In the genomic region with DNA sequence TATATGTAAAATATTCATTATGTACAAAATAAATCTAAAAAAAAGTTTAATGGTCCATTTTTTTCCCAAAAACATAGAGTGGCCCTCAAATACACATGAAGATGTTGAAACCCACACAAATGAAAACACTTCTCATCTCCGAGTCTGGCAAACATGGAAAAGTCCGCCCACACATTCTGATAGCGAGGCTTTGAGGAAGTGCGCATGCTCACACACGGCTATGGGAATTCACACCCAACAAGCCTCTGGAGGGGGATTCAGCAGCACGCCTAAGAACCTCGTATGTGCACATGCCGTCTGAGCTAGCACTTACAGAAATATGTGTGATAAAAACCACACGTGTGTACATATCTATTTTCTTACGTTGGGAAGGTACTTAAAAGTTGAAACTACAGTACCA, we compare ENCODE assay signal across 19 mouse cellular contexts. TPM values are rescaled to one million over a fixed set of nuclear protein-coding genes. Genes with fewer than 3 reads are reported as not detected.
DNase-seq lines count a peak whose midpoint lies in the region; ATAC-seq lines count a peak whose summit lies in the region.
"Had no signal": no experiment of that assay in that cellular context is flagged by ENCODE, and none has a peak within 500 bp of the region (broad histone marks: within the 10 kb centered on the region; RNA-seq: fewer than 3 reads in every experiment).

No protein-coding gene starts in this region.

- H3K9ac ChIP-seq in heart, embryonic 11.5 days (ENCODE audit: low read depth, low read length), result no peak overlapping the region
- H3K9ac ChIP-seq in forebrain, embryonic 15.5 days (replicated peaks), result no peak overlapping the region
- H3K9ac ChIP-seq: kidney, embryonic 15.5 days; neural tube, embryonic 15.5 days had no signal

- peak; percentile 76 for DNase-seq in heart, adult 11 months
- peak; percentile 78 for DNase-seq in retina, embryonic 14.5 days (ENCODE audit: low spot score)
- no peak for DNase-seq in retina, postnatal 1 day
- peak; percentile 27 for DNase-seq in c-Kit-negative CD71-positive TER-119-positive erythroid progenitor cells, embryonic 14.5 days (ENCODE audit: low read depth, low spot score)
- DNase-seq in right cerebral cortex, postnatal 14 days, result peak; percentile 21
- DNase-seq in kidney, postnatal 4 days, result no peak
- DNase-seq: B cell, adult 2 months; cerebellum, adult 8-10 months; thymus, postnatal 14 days had no signal

- no peak overlapping the region for H3K4me2 ChIP-seq in heart, embryonic 11.5 days
- no peak overlapping the region for H3K4me2 ChIP-seq in forebrain, embryonic 15.5 days (replicated peaks)
- H3K4me2 ChIP-seq: kidney, embryonic 15.5 days; neural tube, embryonic 15.5 days had no signal

- H3K4me1 ChIP-seq in heart, embryonic 11.5 days (ENCODE audit: control insufficient read depth, insufficient read depth, low read length), result no peaks in the 10 kb centered on the region
- no peaks in the 10 kb centered on the region for H3K4me1 ChIP-seq in forebrain, embryonic 15.5 days
- H3K4me1 ChIP-seq: kidney, embryonic 15.5 days; neural tube, embryonic 15.5 days had no signal

- H3K27ac ChIP-seq in heart, embryonic 11.5 days (ENCODE audit: low read depth, low read length), result no peak overlapping the region
- no peak overlapping the region for H3K27ac ChIP-seq in forebrain, embryonic 15.5 days (replicated peaks)
- H3K27ac ChIP-seq: kidney, embryonic 15.5 days; neural tube, embryonic 15.5 days had no signal

- H3K27me3 ChIP-seq in heart, embryonic 11.5 days (ENCODE audit: control insufficient read depth, insufficient read depth, low read length), result no peaks in the 10 kb centered on the region
- H3K27me3 ChIP-seq in forebrain, embryonic 15.5 days, result no peaks in the 10 kb centered on the region
- H3K27me3 ChIP-seq: kidney, embryonic 15.5 days; neural tube, embryonic 15.5 days had no signal

- ATAC-seq in heart, embryonic 11.5 days (replicated peaks; ENCODE audit: insufficient number of reproducible peaks, low FRiP score, low TSS enrichment), result no peak
- ATAC-seq in forebrain, embryonic 15.5 days (replicated peaks), result no peak
- ATAC-seq: activated CD4-positive, CD25-positive, alpha-beta regulatory T cell, adult 4 months; inflammation-experienced regulatory T-cells, adult 6 months had no signal

- WGBS in heart, embryonic 11.5 days (ENCODE audit: insufficient replicate concordance), result 72% methylated on average over 10 of the region's 10 CpGs
- 90% methylated on average over 10 of the region's 10 CpGs for WGBS in forebrain, embryonic 15.5 days

- H3K36me3 ChIP-seq in heart, embryonic 11.5 days (ENCODE audit: control insufficient read depth, insufficient read depth, low read length), result no peaks in the 10 kb centered on the region
- H3K36me3 ChIP-seq in forebrain, embryonic 15.5 days, result no peaks in the 10 kb centered on the region
- H3K36me3 ChIP-seq: G1E; kidney, embryonic 15.5 days; neural tube, embryonic 15.5 days had no signal

- H3K9me3 ChIP-seq in heart, embryonic 11.5 days (replicated peaks; ENCODE audit: control insufficient read depth, low read length), result no peaks in the 10 kb centered on the region
- H3K9me3 ChIP-seq in forebrain, embryonic 15.5 days, result no peaks in the 10 kb centered on the region
- H3K9me3 ChIP-seq: G1E; kidney, embryonic 15.5 days; neural tube, embryonic 15.5 days had no signal

- H3K4me3 ChIP-seq in heart, embryonic 11.5 days (ENCODE audit: low read depth, low read length), result no peak overlapping the region
- no peak overlapping the region for H3K4me3 ChIP-seq in forebrain, embryonic 15.5 days
- H3K4me3 ChIP-seq: kidney, embryonic 15.5 days; neural tube, embryonic 15.5 days had no signal

RNA-seq across cellular contexts. Expression of a gene that starts 18.9 kb away (rescaled TPM):
- 0.10 TPM in 2 replicates for polyA plus RNA-seq in heart, embryonic 11.5 days (2014; fragmentation: Nextera tagmentation; extraction: Ambion mirVana)
- polyA plus RNA-seq in forebrain, embryonic 15.5 days (2015; fragmentation: Nextera tagmentation; extraction: Ambion mirVana), result 0.09 and 0.19 TPM in 2 replicates
- polyA plus RNA-seq: G1E had no signal

RNA-seq across cellular contexts. Expression of a gene that starts 48.6 kb away (rescaled TPM):
- polyA plus RNA-seq in heart, embryonic 11.5 days (2014; fragmentation: Nextera tagmentation; extraction: Ambion mirVana), result 43.7 and 54.9 TPM in 2 replicates
- polyA plus RNA-seq in forebrain, embryonic 15.5 days (2015; fragmentation: Nextera tagmentation; extraction: Ambion mirVana), result 67.7 and 71.9 TPM in 2 replicates

RNA-seq across cellular contexts. Expression of a gene that starts 59.2 kb away (rescaled TPM):
- polyA plus RNA-seq in heart, embryonic 11.5 days (2014; fragmentation: Nextera tagmentation; extraction: Ambion mirVana), result not detected in 2 replicates
- polyA plus RNA-seq in forebrain, embryonic 15.5 days (2015; fragmentation: Nextera tagmentation; extraction: Ambion mirVana), result not detected in 2 replicates
- polyA plus RNA-seq: activated CD4-positive, CD25-positive, alpha-beta regulatory T cell, adult 4 months; G1E; heart, embryonic 16.5 days; inflammation-experienced regulatory T-cells, adult 6 months; kidney, embryonic 15.5 days; lung, embryonic 16.5 days; neural tube, embryonic 15.5 days; stomach, embryonic 14.5 days had no signal

Comparison
In these comparisons a context has a peak if more than half of its experiments do, and no peak if none do; other contexts are left out.
1. DNase-seq: peak in heart, adult 11 months (single experiment), retina, embryonic 14.5 days (single experiment), c-Kit-negative CD71-positive TER-119-positive erythroid progenitor cells, embryonic 14.5 days (single experiment) and right cerebral cortex, postnatal 14 days (single experiment); none in retina, postnatal 1 day (single experiment) and kidney, postnatal 4 days (0 of 2).